Mouse (Mus musculus) intestine, embryonic 16.5 days (tissue): ENCODE results near the gene BC049352. TPM values are rescaled to one million over a fixed set of nuclear protein-coding genes. Genes with fewer than 3 reads are reported as not detected.

Source experiments
- ATAC-seq: fragments of 200-750 bp; cut with Nextera tagmentation; 2 replicates; pipeline ENCODE4 v1.8.0; 2017; ENCODE audit warnings: moderate TSS enrichment, moderate library complexity
- H3K27ac ChIP-seq: fragments of 300-500 bp; sonication (generic); 2 replicates; pipeline ENCODE4 v1.5.1; 2014; ENCODE audit warnings: mild to moderate bottlenecking, low read length
- H3K27me3 ChIP-seq: fragments of 300-500 bp; sonication (generic); replicated peaks from 2 replicates; pipeline ENCODE4 v1.6.1; 2014; ENCODE audit warnings: low read length, control low read depth, mixed read lengths; ENCODE audit not compliant: control insufficient read depth, insufficient read depth
- H3K36me3 ChIP-seq: fragments of 300-500 bp; sonication (generic); 2 replicates; pipeline ENCODE4 v1.6.1; 2014; ENCODE audit warnings: low read length, control low read depth; ENCODE audit not compliant: control insufficient read depth, insufficient read depth
- H3K4me1 ChIP-seq: fragments of 300-500 bp; sonication (generic); 2 replicates; pipeline ENCODE4 v1.6.1; 2014; ENCODE audit warnings: low read length, control low read depth, mixed read lengths; ENCODE audit not compliant: control insufficient read depth, insufficient read depth
- H3K4me2 ChIP-seq: fragments of 300-500 bp; sonication (generic); 2 replicates; pipeline ENCODE4 v1.6.1; 2014; ENCODE audit warnings: low read depth, low read length, control low read depth
- H3K4me3 ChIP-seq: fragments of 300-500 bp; sonication (generic); 2 replicates; pipeline ENCODE4 v1.5.1; 2014; ENCODE audit warnings: mild to moderate bottlenecking, low read length
- H3K9ac ChIP-seq: fragments of 300-500 bp; sonication (generic); 2 replicates; pipeline ENCODE4 v1.6.1; 2014; ENCODE audit warnings: low read depth, low read length
- H3K9me3 ChIP-seq: fragments of 300-500 bp; sonication (generic); 2 replicates; pipeline ENCODE4 v1.6.1; 2016; ENCODE audit warnings: low read length, control low read depth; ENCODE audit not compliant: control insufficient read depth
- WGBS: fragments of 180-500 bp; shearing (Covaris S2); extraction: QIAGEN DNeasy Blood & Tissue Kit; methylation state at CpG from one replicate; pipeline ENCODE4 v1.1.7; 2014; 5-methylcytosine and 5-hydroxymethylcytosine counted together
- polyA plus RNA-seq: library from polyadenylated mRNA; unstranded; fragments of >200 nt; fragmentation: Nextera tagmentation; extraction: Ambion mirVana; gene quantifications from 2 replicates; pipeline ENCODE4 v1.2.1, GENCODE M21; 2015

Gene BC049352
- polyA plus RNA-seq, 1 experiment from 2014 or later, result 0.15 TPM

DNA sequence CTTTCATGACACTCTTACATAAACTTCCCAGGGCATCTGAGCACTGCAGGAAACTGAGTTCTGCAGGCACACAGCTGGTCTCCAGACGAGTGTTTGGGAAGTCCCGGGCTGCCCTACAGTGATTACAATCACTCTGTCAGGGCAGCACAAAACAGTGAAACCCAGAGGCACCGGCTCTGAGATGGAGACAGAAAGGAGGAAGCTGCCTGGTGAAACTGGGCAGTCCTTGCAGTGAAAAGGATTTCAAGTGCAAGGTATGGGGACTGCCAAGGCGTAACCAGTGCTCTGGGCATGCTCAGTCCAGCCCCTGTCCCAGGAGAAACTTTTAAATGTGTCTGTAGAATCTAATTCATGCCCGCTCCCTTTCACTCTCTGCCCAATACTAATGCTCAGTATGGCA, 90.4 kb downstream of the BC049352 start:
- ATAC-seq, result no peak
- Histone ChIP-seq H3K4me2 (no peak overlapping the region), H3K27me3 (peaks cover 24% of the 10 kb centered on the region), H3K27ac (no peak overlapping the region), H3K4me1 (no peaks in the 10 kb centered on the region), H3K36me3 (no peaks in the 10 kb centered on the region), H3K4me3 (no peak overlapping the region), H3K9ac (no peak overlapping the region), H3K9me3 (no peaks in the 10 kb centered on the region)
- 42% methylated on average over 5 of the region's 5 CpGs for WGBS

DNA sequence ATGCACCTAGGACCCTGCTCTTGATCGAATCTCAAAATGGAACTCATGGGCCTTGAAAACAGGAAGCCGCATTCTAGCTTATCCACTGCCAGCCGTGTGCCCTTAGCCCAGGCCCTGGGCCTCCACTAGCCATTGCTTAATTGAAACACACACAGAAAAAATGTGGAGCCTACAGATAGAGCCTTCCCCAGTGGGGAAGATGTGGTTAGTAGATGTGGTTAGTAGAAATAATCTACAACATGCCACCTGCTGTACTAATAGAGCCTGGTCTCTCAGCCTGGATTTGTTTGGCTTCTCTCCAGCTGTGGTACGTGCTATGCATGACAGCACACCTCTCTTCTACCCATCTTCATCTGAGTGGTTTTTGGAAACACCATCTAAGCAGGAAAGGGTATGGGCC, 92.4 kb downstream of the BC049352 start:
- no peak overlapping the region for H3K9ac ChIP-seq
- H3K4me2 ChIP-seq, result no peak overlapping the region
- WGBS, result 81% methylated on average over 4 of the region's 4 CpGs
- no peak for ATAC-seq
- no peaks in the 10 kb centered on the region for H3K4me1 ChIP-seq
- no peak overlapping the region for H3K4me3 ChIP-seq
- H3K27me3 ChIP-seq, result peaks cover 9% of the 10 kb centered on the region; the same call in 1 of the 2 replicates
- no peaks in the 10 kb centered on the region for H3K36me3 ChIP-seq
- H3K9me3 ChIP-seq, result no peaks in the 10 kb centered on the region
- H3K27ac ChIP-seq, result 0 out of 2 replicates have a peak overlapping the region, but pooled peaks have one; percentile 9

- Histone ChIP-seq H3K9ac (no peak overlapping the region), H3K27ac (no peak overlapping the region), H3K36me3 (no peaks in the 10 kb centered on the region), H3K9me3 (no peaks in the 10 kb centered on the region), H3K4me1 (no peaks in the 10 kb centered on the region), H3K4me2 (no peak overlapping the region), H3K27me3 (peaks cover 4% of the 10 kb centered on the region; the same call in 1 of the 2 replicates), H3K4me3 (no peak overlapping the region)
- 89% methylated on average over 2 of the region's 2 CpGs for WGBS
- no peak for ATAC-seq
Observed at GRCm38 (mm10) chr9:45274635-45275034, 92.8 kb downstream of the BC049352 start.

GRCm38 (mm10) chr9:45280059-45280458, 98.3 kb downstream of the BC049352 start:
- no peak overlapping the region for H3K27ac ChIP-seq
- H3K4me3 ChIP-seq, result no peak overlapping the region
- H3K9ac ChIP-seq, result no peak overlapping the region
- no peak for ATAC-seq
- no peaks in the 10 kb centered on the region for H3K4me1 ChIP-seq
- H3K36me3 ChIP-seq, result no peaks in the 10 kb centered on the region
- 79% methylated on average over 3 of the region's 3 CpGs for WGBS
- no peaks in the 10 kb centered on the region for H3K9me3 ChIP-seq
- H3K4me2 ChIP-seq, result no peak overlapping the region
- H3K27me3 ChIP-seq, result no peaks in the 10 kb centered on the region

DNA sequence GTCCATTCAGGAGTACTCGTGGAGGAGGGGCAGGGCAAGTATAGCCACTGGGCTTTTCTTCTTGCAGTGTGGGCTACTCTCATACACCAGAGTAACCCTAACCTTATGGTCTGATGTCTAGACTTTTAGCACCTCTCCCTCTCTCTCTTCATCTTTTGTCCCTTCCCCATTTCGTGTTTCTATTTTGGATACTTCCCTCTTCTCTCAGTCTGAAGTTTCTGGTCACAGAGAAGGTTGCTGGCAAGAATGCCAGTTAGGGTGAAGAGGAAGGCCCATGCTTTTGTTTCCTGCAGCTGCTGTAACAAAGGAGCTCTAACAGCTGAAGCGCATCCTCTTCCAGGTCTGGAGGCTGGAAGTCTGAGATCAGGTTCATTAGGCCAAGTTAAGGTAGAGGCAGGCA, 99.1 kb downstream of the BC049352 start:
- H3K36me3 ChIP-seq, result no peaks in the 10 kb centered on the region
- no peaks in the 10 kb centered on the region for H3K9me3 ChIP-seq
- H3K4me1 ChIP-seq, result no peaks in the 10 kb centered on the region
- no peaks in the 10 kb centered on the region for H3K27me3 ChIP-seq
- no peak overlapping the region for H3K4me2 ChIP-seq
- no peak for ATAC-seq
- H3K9ac ChIP-seq, result no peak overlapping the region
- H3K4me3 ChIP-seq, result no peak overlapping the region
- H3K27ac ChIP-seq, result no peak overlapping the region
- WGBS, result 86% methylated on average over 3 of the region's 3 CpGs

DNA sequence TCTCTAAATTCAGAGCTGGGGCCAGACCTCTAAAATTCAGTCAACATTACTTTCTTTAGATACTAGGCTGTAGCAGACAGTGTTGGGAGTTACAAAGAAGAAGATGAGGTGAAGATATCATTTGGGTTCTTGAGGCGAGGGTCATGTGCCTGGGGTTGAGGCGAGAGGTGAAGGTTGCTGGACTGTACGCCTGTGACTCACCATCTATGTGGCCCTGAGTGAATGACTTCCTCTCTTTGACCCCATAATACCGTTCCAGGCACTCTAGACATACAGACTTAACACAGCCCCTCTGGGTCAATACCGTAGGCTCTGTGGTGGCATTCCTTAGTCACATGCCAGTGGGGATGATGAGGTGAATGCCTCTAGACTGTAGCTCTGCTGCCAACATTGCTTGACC, 100.7 kb downstream of the BC049352 start:
- H3K4me3 ChIP-seq, result no peak overlapping the region
- H3K9me3 ChIP-seq, result no peaks in the 10 kb centered on the region

GRCm38 (mm10) chr9:45291481-45292168, 109.8 kb downstream of the BC049352 start:
- H3K9ac ChIP-seq, result no peak overlapping the region
- H3K4me2 ChIP-seq, result no peak overlapping the region
- H3K4me1 ChIP-seq, result no peaks in the 10 kb centered on the region
- no peaks in the 10 kb centered on the region for H3K36me3 ChIP-seq
- no peak overlapping the region for H3K4me3 ChIP-seq
- H3K27me3 ChIP-seq, result no peaks in the 10 kb centered on the region
- no peaks in the 10 kb centered on the region for H3K9me3 ChIP-seq
- ATAC-seq, result no peak
- H3K27ac ChIP-seq, result no peak overlapping the region
- WGBS, result 88% methylated on average over 11 of the region's 11 CpGs

More for the DNA sequence above, 100.7 kb downstream of the BC049352 start:
- no peaks in the 10 kb centered on the region for H3K36me3 ChIP-seq
- H3K4me2 ChIP-seq, result no peak overlapping the region
- H3K4me1 ChIP-seq, result no peaks in the 10 kb centered on the region
- H3K27me3 ChIP-seq, result no peaks in the 10 kb centered on the region
- no peak overlapping the region for H3K27ac ChIP-seq
- WGBS, result 85% methylated on average over 5 of the region's 5 CpGs
- no peak for ATAC-seq
- H3K9ac ChIP-seq, result no peak overlapping the region

DNA sequence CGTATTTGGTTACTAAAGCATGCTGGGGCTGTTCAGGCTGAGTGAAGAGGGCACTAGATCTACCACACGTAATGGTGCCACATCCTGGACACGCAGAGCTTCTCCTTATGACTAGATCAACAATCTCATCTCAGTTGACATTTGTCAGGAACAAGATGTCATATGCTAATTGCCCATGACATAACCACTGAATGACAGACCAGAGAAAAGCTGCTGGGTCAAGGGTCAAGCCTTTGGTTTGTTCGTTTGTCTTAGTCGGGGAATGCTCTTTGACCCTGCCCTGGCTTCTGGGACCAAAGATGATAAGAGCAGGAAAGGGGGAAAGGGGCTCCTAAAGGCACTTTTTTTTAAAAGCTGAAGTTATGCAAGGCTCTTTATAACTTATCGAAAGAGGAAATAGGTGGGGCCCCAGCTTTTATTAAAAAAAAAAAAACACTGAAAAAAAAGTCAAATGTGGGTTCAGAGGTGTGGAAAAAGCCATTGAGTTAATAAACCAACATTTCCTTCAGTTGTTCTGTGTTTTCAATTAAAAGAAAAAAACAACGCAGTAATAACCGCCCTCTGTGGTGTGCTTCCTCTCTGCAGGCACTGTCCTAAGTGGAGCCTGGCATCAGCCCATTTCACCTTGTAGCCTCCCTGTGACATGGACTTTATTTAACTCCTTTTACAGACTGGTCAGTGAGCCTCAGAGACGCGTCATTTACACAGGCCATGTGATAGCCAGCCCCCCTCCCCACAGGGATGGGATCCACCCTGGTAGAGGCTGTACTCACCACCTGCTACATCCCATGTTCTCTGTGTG, 112.6 kb downstream of the BC049352 start:
- 36% methylated on average over 10 of the region's 10 CpGs for WGBS
- Histone ChIP-seq H3K36me3 (no peaks in the 10 kb centered on the region), H3K27me3 (no peaks in the 10 kb centered on the region), H3K9ac (no peak overlapping the region), H3K9me3 (no peaks in the 10 kb centered on the region), H3K27ac (no peak overlapping the region), H3K4me3 (no peak overlapping the region), H3K4me2 (no peak overlapping the region), H3K4me1 (no peaks in the 10 kb centered on the region)
- 0 out of 2 replicates have a peak, but pooled peaks have one; percentile 9 for ATAC-seq

DNA sequence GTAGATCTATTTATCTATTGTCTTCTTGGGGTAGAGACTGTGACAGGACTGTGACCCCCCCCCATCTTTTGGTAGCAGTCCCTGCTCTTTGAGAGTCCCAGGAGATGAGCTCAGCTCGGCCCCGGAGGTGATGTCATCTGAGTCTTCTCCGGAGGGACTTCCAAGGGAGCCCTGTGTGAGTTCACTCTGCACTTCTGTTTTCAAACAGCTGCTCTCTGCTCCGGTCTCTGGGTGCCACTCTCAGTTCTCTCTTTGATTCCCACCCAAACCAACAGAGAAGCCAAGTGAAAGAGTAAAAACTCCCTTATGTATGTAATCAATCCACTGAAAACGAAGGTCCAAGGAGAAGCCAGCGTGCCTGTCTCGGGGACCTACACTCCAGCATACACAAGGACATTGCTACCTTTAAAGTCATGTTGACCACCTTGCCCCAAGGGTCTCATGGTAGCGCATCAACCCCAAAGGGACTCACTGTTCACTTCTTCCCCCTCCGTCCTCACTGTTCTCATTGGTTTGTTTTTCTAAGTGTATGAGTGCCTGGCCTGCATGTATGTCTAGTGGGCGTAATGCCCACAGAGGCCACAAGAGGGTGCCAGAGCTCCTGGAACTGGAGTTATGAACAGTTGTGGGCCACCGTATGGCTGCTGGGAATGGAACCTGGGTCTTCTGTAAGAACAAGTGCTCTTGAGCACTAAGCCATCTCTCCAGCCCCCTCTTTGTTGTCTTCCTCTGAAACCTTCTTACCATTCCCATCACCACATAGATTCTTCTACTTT, 117.6 kb downstream of the BC049352 start:
- Histone ChIP-seq H3K27ac (no peak overlapping the region), H3K4me3 (no peak overlapping the region), H3K9ac (no peak overlapping the region), H3K27me3 (no peaks in the 10 kb centered on the region), H3K36me3 (no peaks in the 10 kb centered on the region), H3K4me1 (peaks cover 8% of the 10 kb centered on the region; the same call in 1 of the 2 replicates), H3K4me2 (no peak overlapping the region), H3K9me3 (peaks cover 2% of the 10 kb centered on the region; the same call in 1 of the 2 replicates)
- ATAC-seq, result no peak
- WGBS, result 79% methylated on average over 11 of the region's 11 CpGs
